Mouse (Mus musculus): Measurements from ENCODE around the gene A030005L19Rik.

DNA sequence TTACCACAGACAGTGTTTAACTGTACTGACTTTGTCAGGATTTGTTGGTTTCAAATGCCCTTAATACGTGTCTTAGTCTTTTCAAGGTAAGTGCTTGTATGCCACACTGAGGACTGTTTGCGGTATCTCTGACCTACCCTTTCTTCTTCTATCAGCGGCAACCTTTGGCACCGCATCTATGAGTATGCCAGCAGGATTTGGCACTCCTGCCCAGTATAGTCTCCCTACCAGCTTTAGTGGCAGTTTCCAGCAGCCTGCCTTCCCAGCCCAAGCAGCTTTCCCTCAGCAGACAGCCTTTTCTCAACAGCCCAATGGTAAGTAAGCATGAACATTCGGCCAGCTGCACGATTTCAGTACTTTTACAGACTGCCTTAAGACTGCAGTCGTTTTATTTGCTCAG lies 19.9 kb upstream of the A030005L19Rik start:
- TF ChIP-seq POLR2A (IDR thresholded peaks at IDR 0.05; ENCODE audit: borderline replicate concordance, low read depth, low read length) (no peak), CTCF (IDR thresholded peaks at IDR 0.05; ENCODE audit: low read depth, low read length) (no peak)

Measured in bone marrow macrophage, adult 2 months (primary cell).